Mouse (Mus musculus) megakaryocyte, embryonic 14.5 days (primary cell): ENCODE results near the gene Spata6.

Source experiments
- FLI1 ChIP-seq: IDR thresholded peaks from 2 replicates; pipeline ENCODE4 v1.6.1; 2012; ENCODE audit warnings: low read length, inconsistent platforms, mixed read lengths
- GATA1 ChIP-seq: IDR thresholded peaks from 3 replicates; pipeline ENCODE4 v1.6.1; 2012; ENCODE audit warnings: mixed read lengths, low read length, inconsistent platforms, borderline replicate concordance

DNA sequence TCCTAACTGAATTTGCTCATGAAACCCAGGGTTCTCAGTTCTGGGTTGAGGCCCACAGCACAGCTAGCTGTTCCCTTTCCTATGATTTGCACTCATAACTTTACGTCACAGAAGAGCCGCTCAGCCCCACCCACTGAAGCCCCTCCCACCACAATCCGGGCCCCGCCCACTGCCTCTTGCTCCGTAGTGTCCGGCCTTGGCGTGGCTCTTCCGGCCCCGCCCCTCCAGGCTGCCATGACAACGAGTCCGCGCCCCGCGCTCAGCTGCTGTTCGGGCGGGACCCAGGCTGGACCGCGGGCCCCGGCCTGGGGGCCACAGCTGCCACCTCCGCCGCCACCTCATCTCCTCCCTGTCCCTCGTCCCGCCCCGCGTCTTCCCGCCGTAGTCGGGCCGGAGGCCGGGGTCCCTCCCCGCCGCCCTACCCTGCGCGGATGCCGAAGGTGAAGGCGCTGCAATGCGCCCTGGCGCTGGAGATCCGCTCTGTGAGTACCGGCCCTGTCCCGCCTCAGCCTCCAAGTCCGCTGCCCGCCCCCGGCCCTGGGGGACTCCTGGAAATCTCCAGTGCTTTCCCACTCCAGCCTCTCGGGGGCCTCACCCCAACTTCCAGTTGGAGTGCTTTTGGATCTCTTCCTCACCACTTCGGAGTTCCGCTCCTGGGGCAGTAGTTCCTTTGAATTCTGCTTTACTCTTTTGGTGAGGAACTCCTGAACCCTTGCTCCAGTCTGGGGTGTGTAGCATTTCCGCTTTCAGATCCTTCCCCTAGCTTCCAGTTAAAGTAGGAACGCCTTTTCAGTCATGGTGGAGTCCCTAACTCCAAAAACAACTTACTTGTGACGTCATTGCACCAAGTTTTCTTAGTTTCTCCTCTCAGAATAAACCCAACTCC is at the start of gene Spata6:
- TF ChIP-seq FLI1 (no peak), GATA1 (no peak)
